Mouse (Mus musculus): ENCODE measurements around the gene Scn2b. TPM values are rescaled to one million over a fixed set of nuclear protein-coding genes. Genes with fewer than 3 reads are reported as not detected.

Scn2b gene
- polyA plus RNA-seq, 1 experiment, result 0.33 TPM

DNA sequence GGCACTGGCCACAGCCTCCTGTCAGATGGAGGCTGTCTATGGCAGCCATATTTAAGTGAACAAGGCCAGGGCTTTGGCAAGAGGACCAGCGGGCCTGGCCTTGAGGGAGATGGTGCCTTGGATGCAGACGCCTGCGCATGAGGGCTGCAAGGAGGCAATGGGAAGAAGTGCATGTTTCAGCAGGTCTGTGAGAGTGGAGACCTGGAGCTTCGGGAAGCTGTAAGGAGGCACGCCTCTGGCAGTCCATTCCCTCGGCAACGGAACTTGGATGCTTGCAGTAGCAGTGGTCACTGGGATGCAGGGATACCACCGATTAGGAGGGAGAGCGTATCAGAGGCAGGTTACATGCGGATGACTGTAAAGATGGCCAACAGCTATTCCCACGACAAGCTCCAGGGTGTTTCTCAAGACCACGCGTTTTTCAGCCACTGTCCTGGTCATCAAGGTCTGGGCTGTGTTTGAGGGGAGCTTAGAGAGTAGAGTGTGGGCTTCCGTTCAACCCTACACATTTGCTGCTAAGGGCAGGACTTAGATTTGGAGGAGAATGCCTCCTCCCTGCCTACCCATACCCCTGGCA, 2.5 kb downstream of the Scn2b start:
- no peak for DNase-seq (ENCODE audit: low spot score)

DNA sequence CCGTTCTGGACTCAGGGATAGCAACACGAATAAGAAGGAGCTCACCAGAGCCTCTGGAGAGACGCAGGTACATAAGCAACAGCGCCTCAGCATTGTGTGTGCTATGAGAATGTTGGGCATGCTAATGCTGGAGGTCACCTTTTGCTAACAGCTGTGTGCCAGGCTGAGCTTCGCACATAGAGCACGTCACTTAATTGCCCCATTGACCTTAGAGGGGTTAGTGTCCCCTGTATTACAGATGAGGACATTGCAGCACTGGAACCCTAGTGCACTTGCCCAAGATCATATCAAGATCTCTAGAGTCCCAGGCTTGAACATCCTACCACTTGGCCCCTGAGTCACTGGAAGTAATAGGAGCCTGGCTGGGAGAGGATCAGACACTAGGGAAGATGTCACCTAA, 3.0 kb downstream of the Scn2b start:
- no peak for DNase-seq (ENCODE audit: low spot score)

DNA sequence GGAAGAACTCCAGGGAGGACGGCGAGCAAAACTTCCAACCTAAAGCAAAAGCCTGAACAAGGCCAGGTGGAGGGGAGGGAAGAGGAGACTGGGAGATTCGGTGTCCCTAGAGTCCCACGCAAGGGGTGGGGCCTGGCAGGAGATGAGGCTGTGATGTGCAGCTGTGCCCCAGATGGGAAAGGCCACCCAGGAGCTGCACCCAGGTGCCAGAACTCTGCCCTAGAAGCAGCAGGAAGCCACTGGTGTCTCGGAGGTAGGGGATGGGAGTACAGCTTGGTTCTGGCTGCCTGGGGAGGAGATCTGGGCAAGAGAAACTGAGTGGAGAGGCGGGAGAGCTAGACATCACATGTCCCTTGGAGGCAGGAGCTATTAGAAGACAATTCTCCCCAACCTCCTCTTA, 3.4 kb downstream of the Scn2b start:
- no peak for DNase-seq (ENCODE audit: low spot score)

DNA sequence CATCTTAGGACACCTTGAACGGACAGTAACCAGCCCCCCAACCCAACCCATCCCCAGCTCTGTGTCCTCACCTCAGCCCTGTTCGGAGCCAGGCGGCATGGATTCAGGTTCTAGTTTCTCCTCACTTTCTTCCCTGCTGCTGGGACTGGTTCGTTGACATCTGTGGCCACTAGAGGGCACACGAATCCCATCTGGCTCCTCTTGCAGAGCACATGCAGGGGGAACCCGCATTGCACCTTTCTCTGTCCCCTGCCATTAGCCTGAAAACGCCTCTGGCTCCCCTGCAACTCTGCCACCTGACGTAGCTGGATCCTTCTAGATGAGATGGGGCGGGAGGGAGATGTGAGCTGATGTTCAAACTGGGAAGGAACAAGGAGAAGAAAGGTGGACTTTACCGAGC, 4.2 kb downstream of the Scn2b start:
- peak; percentile 49 for DNase-seq (ENCODE audit: low spot score)

DNA sequence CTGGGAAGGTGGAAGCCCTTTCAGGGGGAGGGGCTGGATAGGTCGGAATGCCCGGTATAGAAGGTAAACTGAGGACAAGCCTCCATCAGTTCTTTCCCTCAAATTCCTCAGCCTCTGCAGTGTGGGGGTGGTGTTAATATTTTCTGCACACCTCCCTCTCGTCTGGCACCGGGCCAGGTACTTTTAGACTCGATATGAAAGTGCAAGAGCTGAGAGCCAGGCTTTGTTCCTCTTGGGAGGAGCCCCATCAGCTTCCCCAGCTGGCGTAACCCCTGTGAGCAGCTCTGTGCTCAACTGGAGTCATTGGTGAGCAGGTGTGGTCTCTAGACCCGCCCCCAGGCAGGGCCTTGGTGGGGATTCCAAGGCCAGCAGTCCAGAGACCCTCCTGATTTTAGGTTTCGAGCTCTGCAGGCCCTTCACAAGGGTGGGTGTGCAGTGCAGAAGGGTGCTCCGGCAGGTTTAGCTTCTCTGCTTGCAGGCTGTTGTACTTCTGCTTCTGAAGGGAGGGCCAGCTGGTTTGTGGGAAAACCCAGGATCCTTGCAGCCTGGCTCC, 4.7 kb downstream of the Scn2b start:
- no peak for DNase-seq (ENCODE audit: low spot score)

DNA sequence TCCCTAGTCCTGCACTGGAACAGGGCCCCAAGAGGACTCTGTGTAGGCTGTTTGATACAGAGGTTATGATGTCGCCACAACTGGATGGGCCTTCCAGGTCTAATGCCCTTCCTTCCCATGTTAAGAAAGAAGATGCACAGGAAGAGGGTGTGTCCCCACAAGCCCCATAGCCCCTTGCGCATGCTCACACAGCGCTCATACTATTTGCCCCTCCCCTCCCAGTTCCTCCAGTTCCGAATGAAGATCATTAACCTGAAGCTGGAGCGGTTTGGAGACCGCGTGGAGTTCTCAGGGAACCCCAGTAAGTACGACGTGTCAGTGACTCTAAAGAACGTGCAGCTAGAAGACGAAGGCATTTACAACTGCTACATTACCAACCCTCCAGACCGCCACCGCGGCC, 7.6 kb downstream of the Scn2b start:
- no peak for DNase-seq (ENCODE audit: low spot score)

DNA sequence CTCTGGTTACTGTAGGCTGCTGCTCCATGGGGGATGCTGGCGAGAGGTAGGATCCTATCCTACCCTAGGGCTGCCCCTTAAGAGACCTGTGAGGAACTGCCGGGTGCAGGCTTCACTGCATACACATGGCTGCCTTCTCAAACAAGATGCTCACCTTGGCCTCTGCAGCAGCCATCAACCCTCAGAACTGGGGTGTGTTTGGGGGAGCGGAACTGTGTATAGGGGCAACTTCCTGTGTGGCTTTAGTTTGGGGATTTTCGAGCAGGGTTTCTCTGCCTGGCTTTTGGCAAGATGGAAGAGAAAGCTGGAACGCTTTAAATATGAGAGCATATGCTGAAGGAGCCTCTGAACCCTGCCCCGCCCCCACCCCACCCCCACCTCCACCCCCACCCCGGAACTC, 9.4 kb downstream of the Scn2b start:
- DNase-seq (ENCODE audit: low spot score), result no peak

DNA sequence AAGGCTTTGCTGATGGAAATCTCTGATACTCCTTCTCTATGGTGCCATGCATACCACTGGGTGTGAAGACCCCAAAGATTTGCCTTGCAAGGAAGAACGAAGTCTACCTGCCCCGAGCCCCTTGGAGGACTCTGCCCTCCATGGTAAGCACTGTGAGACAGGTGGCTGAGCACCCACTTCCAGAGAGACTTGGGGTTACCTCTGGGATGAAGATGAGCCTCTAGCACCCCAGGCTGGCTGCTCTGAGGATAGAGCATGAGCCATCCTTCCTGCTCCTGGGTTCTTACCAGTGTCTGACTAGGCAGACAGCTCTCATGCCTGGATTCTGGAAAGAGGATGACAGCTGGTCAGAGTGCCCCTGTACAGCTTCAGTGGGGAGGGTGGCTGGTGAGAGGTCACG, 12.5 kb downstream of the Scn2b start:
- no peak for DNase-seq (ENCODE audit: low spot score)

DNA sequence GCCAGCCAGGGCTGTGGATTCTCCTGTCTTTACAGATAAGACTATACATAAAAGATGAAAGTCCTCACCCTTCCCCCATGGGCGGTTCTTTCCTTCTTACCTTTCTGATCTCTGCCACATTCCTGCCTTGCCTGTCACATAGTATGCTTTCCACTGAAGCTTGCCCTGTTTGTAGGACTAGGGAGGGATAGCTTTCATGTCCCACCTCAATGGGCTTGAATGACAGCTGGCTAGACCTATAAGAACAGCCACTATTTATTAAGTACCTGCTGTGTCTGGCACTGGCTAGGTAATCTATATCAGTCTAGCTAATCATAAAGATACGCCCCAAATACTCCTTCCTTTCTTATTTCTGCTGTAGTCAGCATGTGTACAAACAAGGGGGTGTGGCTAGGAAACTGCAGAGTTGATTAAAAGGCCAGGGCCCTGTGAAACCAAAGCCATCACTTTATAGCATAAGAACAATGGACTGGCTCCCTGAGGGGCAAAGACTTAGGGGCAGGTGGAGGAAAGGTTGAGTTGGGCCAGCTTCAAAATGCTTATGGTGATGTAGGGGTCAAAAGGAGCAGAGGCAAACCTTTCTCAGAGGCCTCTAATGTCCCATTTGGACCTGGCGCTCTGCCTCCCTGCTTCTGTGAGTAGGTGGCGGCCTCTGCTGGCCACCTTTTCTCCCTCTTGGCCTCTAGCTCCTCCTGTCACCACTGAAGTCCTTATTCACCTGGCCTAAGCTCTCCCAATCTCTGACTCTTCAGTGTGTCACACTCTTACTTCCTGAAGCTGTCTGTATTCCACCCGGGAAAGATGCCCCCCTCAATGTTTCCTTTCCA, 16.1 kb downstream of the Scn2b start:
- DNase-seq (ENCODE audit: low spot score), result peak; percentile 40

DNA sequence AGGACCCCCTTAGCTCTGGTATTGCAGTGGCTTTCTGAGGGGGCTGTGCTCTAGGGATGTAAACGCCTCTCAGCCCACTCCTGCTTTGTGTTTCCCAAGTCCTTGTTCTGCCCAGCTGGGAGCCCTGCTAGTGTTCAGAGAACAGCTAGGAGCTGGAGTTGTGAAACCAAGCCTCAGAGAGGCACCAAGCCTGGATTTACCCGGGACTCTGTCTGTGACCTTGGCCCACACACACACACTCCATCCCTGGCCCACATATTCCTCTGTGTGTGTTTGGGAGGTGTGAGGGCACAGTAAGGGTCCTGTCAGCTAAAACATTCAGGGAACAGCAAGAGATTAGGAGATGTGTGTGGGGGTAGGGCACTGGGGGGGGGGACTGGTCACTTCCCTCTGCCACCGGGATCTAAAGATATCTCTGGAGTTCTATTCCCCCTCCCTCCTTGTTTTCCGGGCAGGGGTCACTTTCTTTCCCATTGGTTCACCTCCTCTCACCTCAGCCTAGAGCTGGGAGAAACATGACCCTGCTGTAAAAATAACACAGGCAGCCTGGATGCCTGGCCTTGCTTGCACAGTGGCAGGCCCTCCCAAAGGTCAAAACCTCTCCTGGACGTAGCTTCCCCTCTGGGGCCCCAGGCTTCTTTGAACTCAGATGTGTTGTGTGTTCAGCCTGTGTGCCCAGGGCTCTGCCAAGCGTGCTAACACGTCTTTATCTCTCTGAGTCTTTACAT, 19.0 kb downstream of the Scn2b start:
- no peak for DNase-seq (ENCODE audit: low spot score)

DNA sequence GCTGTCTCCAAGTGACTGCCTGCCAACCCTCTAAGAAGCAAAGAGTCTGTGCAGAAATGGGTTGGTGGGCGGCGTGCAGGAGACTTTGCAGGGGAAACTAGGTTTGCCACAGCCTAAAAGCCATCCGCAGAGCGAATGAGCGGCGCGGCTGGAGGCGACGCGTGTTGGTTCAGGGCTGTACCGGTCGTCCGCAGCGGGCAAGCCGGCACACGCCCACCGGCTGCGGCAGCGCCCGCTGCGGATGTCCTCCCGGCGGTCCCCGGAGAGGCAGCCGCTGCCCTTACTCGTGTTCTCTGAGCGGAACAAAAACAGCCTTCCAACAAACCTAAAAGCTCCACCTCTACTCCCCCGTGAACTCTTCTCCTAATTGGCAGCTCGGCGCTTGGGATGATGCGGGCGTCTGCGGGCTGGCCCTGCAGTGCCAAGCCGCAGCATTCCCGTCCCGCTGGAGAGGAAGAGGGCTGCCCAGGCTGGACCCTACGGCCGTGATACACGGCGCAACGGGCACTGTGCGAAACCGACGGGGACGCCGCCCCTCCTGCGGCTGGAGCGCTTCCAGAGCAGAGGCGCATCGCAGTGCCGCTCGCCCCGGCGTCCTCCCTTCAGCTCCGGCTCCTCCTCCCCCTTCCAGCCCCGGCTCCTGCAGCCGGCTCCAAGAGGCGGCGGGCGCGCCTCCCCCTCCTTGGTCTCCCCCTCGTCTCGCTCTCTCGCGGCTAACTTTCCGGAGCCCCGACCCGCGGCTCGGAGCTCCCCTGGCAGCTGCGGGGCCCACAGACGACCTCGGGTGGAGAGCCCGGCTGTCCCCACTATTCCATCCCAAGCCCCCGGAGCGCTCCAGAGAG, 20.8 kb downstream of the Scn2b start, which contains the start of gene Scn4b:
Gene Scn4b, plus strand, starts transcription at position 205 of the 842 bp plus-strand sequence.
- DNase-seq (ENCODE audit: low spot score), result peak; percentile 32

DNA sequence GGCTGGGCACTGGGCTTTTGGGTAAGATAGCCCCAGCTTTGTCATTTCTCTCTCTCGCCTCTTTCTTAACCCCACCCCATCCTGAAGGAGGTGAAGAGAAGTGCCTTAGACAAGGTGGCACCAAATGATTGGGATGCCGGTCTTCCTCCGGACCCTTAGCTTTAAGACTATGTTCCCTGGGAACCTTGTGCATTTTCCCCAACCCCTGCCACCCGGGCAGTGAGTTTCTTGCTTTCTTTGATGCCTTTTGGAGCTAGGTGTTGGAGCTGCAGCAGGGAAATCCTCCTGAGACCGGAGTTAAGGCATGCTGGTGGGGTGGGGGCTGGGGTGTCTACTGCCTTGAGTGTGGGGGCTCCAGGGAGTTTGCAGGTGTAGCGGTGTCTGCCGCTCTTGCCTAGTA, 21.5 kb downstream of the Scn2b start:
- DNase-seq (ENCODE audit: low spot score), result no peak

DNA sequence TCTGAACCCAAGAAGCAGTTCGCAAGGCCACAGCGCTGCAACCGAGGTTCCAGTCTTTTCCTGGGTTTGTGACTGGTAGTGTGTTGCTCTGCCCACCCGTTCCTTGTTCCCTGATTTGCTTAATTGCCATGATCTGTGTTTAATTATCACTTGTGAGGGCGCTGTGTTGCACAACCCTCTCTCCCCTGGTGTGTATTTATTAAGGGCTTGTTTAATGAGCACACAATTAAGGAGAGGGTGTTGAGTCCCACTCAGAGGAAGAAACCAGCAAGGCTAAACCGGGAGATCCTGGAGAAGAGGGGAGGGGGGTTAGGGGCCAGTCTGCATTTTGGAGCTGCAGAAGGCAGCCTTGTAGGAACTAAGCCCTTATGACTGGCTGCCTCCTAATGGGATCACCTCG, 23.4 kb downstream of the Scn2b start:
- no peak for DNase-seq (ENCODE audit: low spot score)

DNA sequence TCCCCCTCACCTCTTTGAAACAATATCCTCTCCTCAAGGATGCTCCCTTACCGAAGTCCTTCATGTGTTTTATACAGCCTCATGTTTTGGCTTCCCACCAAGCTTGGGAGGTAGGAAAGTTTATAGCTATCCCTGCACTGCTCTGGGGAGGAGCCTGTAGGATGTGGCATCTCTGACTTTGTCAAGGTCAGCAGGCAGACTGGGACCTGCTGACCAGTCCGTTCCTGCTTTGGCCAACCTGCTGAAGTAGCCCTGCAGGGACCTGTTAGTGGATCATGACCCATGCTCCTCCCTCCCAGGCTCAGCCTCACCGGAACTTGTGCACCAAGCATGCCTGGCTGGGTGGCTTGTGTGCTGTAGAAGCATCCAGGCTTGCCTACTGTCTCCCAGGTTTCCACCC, 25.1 kb downstream of the Scn2b start:
- DNase-seq (ENCODE audit: low spot score), result no peak

DNA sequence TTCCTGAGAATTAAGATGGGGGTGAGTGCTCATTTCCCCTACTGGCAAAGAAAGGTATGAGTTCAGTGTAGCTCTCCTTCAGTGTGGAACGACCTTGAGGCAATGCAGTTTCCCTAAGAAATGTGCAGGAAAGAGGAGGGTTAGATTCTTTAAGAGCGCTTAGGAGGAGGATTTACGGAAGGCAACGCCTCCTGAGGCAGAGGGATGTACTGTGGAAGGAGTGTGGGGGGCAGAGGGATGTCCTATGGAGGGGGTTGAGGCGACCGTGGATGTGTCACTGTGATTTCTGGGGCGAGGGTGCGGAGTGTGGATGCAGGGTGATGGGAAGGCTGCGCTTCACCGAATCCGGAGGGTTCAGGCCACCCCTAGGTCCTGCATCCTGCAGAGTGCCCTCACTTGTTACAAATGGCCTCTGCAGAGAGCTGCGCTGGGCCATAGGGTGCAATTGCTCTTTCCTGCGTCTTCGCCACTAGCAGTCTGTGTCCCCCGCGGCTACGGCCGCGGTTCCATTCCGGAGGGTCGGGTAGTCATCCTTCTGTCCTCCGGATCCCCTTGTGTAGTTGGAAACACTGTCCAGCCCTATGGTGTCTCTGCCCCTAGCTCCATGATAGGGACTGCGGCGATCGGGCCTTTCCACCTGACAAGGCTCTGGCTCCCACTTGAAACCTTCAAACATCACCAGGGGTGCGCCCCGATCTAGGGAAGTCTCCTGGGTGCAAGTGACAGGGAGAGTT, 28.1 kb downstream of the Scn2b start:
- DNase-seq (ENCODE audit: low spot score), result no peak

DNA sequence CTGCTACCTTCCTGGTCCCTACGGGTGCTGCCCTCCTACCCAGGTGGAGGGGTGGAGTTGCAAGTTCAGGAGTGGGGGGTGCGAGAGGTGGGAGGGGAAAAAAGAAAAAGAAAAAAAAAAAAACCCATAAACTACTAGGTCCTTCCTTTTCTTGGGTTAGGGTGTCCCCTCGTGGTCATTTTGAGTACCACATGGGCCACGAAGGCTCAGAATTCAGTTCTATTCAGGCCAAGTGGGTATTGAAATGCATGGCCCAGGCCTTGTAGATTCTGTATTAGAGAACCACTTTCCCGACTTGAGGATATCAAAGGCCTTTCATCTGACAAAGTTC, 28.6 kb downstream of the Scn2b start:
- DNase-seq (ENCODE audit: low spot score), result peak; percentile 38

DNA sequence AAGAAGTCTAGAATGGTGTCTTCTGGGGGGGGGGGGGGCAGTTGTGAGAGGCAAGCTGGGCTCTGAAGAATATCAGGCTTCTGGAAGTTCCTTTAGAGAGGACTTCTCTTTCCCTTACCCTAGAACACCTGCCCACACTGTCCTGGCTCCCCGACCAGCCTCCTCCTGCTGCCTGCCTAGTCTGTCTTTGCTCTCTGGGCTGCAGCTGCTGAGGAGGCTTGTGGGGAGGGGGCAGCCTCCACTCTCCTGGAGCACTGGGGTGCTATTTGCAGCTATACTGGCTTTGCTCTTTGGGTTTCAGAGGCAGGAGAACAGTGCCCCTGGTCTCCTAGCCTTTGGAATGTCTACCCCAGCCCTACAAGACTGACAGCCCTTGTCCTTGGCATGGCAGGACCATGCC, 33.4 kb downstream of the Scn2b start:
- no peak for DNase-seq (ENCODE audit: low spot score)

DNA sequence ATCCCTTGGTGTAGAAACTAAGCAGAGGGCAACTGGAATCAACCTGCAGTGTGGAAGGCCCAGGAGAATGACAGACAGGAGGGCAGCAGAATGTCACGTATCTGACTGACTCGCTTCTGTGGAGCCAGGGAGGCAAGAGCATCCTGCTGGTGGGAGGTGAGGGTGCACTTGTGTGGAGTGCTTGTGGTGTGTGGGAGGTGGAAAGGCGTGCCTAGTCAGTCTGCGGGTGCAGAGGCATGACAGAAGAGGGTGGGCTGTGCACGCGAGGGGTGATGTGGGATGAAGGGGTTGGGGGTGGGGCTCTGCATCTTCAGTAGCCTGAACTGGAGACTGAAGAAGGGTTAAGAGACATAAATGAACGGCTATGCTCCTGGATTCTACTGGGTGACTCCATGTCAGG, 35.8 kb downstream of the Scn2b start:
- no peak for DNase-seq (ENCODE audit: low spot score)

DNA sequence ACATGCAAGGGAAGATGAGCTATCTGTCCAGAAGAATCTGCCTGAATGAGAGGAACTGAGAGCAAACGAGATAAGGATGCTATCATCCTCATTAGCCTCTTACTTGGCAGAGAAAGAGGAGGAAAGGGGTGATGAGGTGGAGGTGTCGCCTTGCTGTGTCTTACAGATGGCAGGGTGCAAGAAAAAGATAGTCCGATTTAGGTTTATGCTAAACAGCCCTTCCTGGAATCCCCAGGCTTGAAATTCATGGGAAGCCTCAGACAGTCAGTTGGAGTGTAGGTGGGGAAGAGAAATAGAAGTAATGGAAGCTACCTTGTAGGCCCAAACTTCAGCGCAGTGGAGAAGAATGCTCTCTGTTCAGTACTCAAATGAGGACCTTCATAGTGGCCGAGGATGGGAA, 50.3 kb downstream of the Scn2b start:
- DNase-seq (ENCODE audit: low spot score), result no peak

DNA sequence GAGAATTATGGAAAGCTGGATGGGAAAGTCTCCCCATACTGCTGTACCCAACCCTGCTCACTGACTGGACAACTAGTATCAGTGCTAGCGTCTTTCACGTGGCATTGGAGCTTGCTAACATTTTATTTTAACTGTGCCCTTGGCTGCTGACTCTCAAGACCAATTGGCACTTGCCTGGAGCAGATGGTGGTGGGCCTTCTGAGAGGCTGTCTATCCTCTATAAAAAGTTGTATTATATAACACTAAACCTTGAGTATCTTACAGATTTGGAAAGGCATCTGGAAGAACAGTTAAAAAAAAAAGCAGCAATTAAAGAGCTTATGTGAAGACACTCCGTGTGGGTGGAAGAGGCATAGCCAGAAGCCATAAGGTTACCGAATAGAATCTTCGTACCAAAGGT, 52.6 kb downstream of the Scn2b start:
- no peak for DNase-seq (ENCODE audit: low spot score)

DNA sequence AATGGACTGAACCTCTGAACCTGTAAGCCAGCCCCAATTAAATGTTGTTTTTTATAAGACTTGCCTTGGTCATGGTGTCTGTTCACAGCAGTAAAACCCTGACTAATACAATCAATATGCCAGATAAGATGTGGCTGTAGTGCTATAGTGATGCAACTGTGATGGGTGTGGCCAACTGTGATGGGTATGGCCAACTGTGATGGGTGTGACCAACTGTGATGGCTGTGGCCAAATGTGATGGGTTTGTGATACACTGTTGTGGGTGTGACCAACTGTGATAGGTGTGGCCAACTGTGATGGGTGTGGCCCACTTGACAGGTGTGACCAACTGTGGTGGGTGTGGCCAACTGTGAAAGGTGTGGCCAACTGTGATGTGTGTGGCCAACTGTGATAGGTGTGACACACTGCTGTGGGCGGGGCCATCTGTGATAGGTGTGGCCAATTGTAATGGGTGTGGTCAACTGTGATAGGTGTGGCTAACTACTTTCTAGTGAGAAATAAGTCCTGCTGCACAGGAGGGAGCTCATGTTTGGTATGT, 53.6 kb downstream of the Scn2b start:
- no peak for DNase-seq (ENCODE audit: low spot score)
